Mouse (Mus musculus) intestine, embryonic 16.5 days (tissue): ENCODE measurements around the gene Tma16. TPM values are rescaled to one million over a fixed set of nuclear protein-coding genes. Genes with fewer than 3 reads are reported as not detected.

Source experiments
- ATAC-seq: fragments of 200-750 bp; cut with Nextera tagmentation; 2 replicates; pipeline ENCODE4 v1.8.0; 2017; ENCODE audit warnings: moderate TSS enrichment, moderate library complexity
- H3K27ac ChIP-seq: fragments of 300-500 bp; sonication (generic); 2 replicates; pipeline ENCODE4 v1.5.1; 2014; ENCODE audit warnings: mild to moderate bottlenecking, low read length
- H3K27me3 ChIP-seq: fragments of 300-500 bp; sonication (generic); replicated peaks from 2 replicates; pipeline ENCODE4 v1.6.1; 2014; ENCODE audit warnings: low read length, control low read depth, mixed read lengths; ENCODE audit not compliant: control insufficient read depth, insufficient read depth
- H3K36me3 ChIP-seq: fragments of 300-500 bp; sonication (generic); 2 replicates; pipeline ENCODE4 v1.6.1; 2014; ENCODE audit warnings: low read length, control low read depth; ENCODE audit not compliant: control insufficient read depth, insufficient read depth
- H3K4me1 ChIP-seq: fragments of 300-500 bp; sonication (generic); 2 replicates; pipeline ENCODE4 v1.6.1; 2014; ENCODE audit warnings: low read length, control low read depth, mixed read lengths; ENCODE audit not compliant: control insufficient read depth, insufficient read depth
- H3K4me2 ChIP-seq: fragments of 300-500 bp; sonication (generic); 2 replicates; pipeline ENCODE4 v1.6.1; 2014; ENCODE audit warnings: low read depth, low read length, control low read depth
- H3K4me3 ChIP-seq: fragments of 300-500 bp; sonication (generic); 2 replicates; pipeline ENCODE4 v1.5.1; 2014; ENCODE audit warnings: mild to moderate bottlenecking, low read length
- H3K9ac ChIP-seq: fragments of 300-500 bp; sonication (generic); 2 replicates; pipeline ENCODE4 v1.6.1; 2014; ENCODE audit warnings: low read depth, low read length
- H3K9me3 ChIP-seq: fragments of 300-500 bp; sonication (generic); 2 replicates; pipeline ENCODE4 v1.6.1; 2016; ENCODE audit warnings: low read length, control low read depth; ENCODE audit not compliant: control insufficient read depth
- WGBS: fragments of 180-500 bp; shearing (Covaris S2); extraction: QIAGEN DNeasy Blood & Tissue Kit; methylation state at CpG from one replicate; pipeline ENCODE4 v1.1.7; 2014; 5-methylcytosine and 5-hydroxymethylcytosine counted together
- polyA plus RNA-seq: library from polyadenylated mRNA; unstranded; fragments of >200 nt; fragmentation: Nextera tagmentation; extraction: Ambion mirVana; gene quantifications from 2 replicates; pipeline ENCODE4 v1.2.1, GENCODE M21; 2015

The Tma16 gene
- polyA plus RNA-seq, 1 experiment from 2014 or later = 11.3 TPM

DNA sequence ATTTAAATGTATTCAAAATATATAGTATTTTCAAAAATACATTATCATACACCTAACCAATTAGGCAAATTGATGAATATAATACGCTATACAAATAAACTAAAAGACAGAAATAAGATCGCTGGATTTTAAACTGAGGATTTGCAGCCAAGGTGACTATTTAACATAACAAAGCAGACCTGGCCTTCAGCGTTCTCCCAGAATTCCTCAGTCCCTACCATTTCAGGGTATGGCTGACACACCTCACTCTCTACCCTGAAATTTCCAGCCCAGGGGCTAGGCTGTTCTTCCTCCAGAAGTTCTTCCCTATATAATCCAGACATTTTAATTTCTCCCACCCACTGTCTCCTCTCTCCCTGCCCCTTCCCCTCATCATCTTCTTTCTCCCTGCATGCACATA, 2.2 kb upstream of the Tma16 start:
- no peaks in the 10 kb centered on the region for H3K9me3 ChIP-seq
- H3K27ac ChIP-seq = no peak overlapping the region
- no peak overlapping the region for H3K4me3 ChIP-seq
- no peaks in the 10 kb centered on the region; the same call in 1 of the 2 replicates for H3K4me1 ChIP-seq
- 56% methylated on average over 3 of the region's 3 CpGs for WGBS
- H3K4me2 ChIP-seq = no peak overlapping the region
- no peak overlapping the region for H3K9ac ChIP-seq
- no peaks in the 10 kb centered on the region for H3K36me3 ChIP-seq
- no peaks in the 10 kb centered on the region for H3K27me3 ChIP-seq
- ATAC-seq = no peak

DNA sequence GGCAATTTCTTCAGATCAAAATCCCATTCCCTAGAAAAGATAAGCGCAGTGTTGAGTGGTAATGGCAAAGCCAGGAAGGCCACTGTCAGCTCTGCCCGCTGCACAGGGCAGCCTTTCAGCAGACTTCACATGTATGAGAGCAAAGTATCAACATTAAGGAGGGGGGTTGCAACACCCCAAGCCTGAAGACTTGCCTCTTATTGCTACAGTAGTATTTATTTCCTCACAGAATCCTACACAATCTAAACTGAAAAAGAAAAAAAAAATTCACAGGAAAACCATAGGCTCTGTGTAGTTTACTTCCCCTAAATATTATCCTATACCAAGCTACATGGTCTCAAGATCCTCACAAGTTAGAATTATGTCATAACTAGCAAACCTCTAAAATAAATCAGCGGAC, 9.4 kb downstream of the Tma16 start:
- no peak overlapping the region for H3K4me2 ChIP-seq

DNA sequence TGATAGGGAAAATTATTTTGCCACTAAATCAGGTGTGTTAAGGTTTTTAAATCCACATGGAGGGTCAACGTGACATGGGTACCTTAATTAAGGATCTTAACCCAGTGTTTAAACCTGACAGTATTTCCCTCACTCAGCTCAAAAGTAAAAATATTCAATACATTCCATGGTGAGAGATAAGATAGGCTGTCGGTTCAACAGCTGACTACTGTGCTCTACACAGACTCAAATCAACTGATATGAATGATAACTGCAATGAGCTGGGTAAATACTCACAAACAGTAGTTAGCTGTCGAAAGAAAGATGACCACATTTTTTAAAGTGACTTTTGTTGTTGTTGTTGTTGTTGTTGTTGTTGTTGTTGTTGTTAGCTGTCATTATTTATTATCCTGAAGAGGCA, 16.5 kb downstream of the Tma16 start:
- H3K9me3 ChIP-seq = no peaks in the 10 kb centered on the region
- no peak overlapping the region for H3K27ac ChIP-seq
- H3K36me3 ChIP-seq = no peaks in the 10 kb centered on the region
- H3K4me2 ChIP-seq = no peak overlapping the region
- H3K4me3 ChIP-seq = no peak overlapping the region
- H3K9ac ChIP-seq = no peak overlapping the region
- WGBS = 73% methylated on average over 3 of the region's 3 CpGs
- H3K4me1 ChIP-seq = no peaks in the 10 kb centered on the region
- H3K27me3 ChIP-seq = no peaks in the 10 kb centered on the region
- ATAC-seq = no peak

More for the DNA sequence above, 9.4 kb downstream of the Tma16 start:
- peaks cover 9% of the 10 kb centered on the region; the same call in 1 of the 2 replicates for H3K36me3 ChIP-seq
- no peaks in the 10 kb centered on the region for H3K4me1 ChIP-seq
- ATAC-seq = no peak
- no peaks in the 10 kb centered on the region for H3K9me3 ChIP-seq
- no peak overlapping the region for H3K9ac ChIP-seq
- H3K27me3 ChIP-seq = no peaks in the 10 kb centered on the region
- WGBS = 96% methylated on average over 3 of the region's 3 CpGs
- no peak overlapping the region for H3K27ac ChIP-seq
- H3K4me3 ChIP-seq = no peak overlapping the region

DNA sequence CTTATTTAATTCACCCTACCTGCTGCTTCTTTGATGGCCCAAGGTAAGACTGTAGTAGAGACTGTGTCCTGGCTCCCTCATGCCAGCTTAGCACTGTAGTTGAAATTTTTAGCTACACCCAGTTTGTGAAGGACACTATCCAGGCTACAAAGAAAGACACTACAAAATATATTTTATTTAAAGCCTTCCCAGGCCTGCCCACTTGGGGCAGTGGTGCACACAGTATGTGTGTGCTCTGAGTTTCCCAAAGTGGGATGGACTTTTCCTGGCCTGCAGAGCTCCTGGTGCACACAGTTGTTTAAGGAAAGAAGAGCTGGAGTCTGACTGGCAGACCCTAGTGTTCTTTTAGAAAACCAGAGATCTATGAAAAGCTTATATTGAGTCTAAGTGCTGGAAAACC, 29.3 kb downstream of the Tma16 start:
- H3K4me2 ChIP-seq = no peak overlapping the region
- no peak overlapping the region for H3K4me3 ChIP-seq
- ATAC-seq = no peak
- H3K9ac ChIP-seq = no peak overlapping the region
- H3K9me3 ChIP-seq = no peaks in the 10 kb centered on the region
- no peaks in the 10 kb centered on the region for H3K4me1 ChIP-seq
- H3K36me3 ChIP-seq = no peaks in the 10 kb centered on the region
- H3K27me3 ChIP-seq = no peaks in the 10 kb centered on the region
- H3K27ac ChIP-seq = no peak overlapping the region

DNA sequence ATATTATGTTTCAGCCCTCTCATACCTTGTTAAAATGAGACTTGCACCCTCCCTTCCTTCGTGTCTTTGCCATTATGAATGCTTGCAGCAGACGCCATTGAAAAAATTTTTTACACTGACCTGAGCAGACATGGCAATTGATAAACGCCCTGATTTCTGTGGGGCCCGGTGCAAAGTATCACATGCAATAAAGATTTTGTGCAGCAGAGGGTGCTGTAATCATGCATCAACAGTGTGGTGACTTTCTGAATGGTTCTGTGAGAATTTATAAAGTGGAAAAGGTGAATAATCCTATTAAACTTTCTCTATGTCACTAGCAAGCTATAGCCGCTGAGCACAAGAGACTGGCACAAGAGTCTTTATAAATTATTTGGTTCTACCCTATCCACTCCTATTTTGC, 35.6 kb downstream of the Tma16 start:
- H3K36me3 ChIP-seq = no peaks in the 10 kb centered on the region
- H3K27ac ChIP-seq = no peak overlapping the region
- no peak overlapping the region for H3K4me2 ChIP-seq
- H3K9ac ChIP-seq = no peak overlapping the region
- ATAC-seq = no peak
- 17% methylated on average over 5 of the region's 5 CpGs for WGBS
- H3K4me3 ChIP-seq = no peak overlapping the region
- no peaks in the 10 kb centered on the region for H3K27me3 ChIP-seq
- no peaks in the 10 kb centered on the region for H3K9me3 ChIP-seq
- no peaks in the 10 kb centered on the region for H3K4me1 ChIP-seq

DNA sequence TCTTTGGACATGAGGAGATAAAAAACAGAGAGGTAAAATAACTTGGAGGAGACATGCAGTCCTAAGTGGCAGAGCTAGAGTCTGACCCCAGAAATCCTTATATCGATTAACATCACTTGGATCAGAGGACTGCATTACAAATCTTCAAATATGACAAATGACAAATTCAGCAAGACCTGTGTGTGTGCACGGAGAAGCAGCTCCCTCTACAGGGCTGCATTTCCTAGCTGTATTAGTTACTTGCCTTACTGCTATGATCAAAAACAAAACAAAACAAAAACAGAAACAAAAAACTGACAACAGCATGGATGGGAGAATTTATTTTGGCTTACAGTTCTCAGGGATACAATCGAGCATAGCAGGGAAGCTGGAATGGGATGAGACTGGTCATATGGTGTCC, 41.0 kb downstream of the Tma16 start:
- Histone ChIP-seq H3K27me3 (no peaks in the 10 kb centered on the region), H3K27ac (no peak overlapping the region), H3K36me3 (no peaks in the 10 kb centered on the region), H3K4me1 (no peaks in the 10 kb centered on the region), H3K9me3 (no peaks in the 10 kb centered on the region), H3K9ac (no peak overlapping the region), H3K4me2 (no peak overlapping the region), H3K4me3 (no peak overlapping the region)
- ATAC-seq = no peak
- WGBS = 72% methylated on average over 3 of the region's 3 CpGs

DNA sequence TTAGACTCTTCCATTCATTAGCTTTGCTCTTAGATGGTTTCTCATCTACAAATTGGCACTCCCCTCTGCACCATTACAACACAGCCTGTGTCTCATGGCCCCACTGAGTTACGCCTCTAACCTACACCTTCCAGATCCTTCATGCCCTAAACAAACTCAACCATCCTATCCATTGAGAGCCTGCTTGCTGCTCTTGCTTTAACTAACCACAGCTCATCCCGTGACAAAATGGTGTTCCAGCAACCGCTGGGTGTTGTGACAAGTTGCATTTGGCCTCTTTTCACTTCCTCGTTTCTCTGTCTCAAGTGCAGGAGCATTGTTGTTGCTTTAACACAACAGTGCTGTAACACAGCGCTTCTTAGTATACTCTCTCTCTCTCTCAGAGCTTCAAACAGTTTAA, 42.2 kb downstream of the Tma16 start:
- H3K27ac ChIP-seq = no peak overlapping the region
- no peak overlapping the region for H3K4me3 ChIP-seq
- no peak overlapping the region for H3K9ac ChIP-seq
- H3K4me1 ChIP-seq = no peaks in the 10 kb centered on the region
- WGBS = 73% methylated on average over 5 of the region's 5 CpGs
- no peaks in the 10 kb centered on the region for H3K27me3 ChIP-seq
- no peaks in the 10 kb centered on the region for H3K9me3 ChIP-seq
- H3K4me2 ChIP-seq = no peak overlapping the region
- no peaks in the 10 kb centered on the region for H3K36me3 ChIP-seq
- no peak for ATAC-seq

DNA sequence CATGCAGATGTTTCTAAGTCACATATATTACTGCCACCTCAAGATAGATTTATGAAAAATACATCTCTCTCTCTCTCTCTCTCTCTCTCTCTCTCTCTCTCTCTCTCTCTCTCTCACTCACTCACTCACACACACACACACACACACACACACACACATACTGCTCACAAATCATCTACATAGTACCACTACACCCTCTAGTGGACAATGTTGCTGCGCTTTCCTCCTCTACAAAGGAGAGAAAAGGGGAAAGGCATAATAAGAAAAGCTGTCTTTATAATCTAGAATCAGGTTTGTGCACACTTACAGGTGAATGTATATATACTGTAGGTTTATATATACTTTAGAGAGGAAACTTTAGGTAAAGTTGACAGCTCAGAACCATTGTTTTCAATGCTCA, 43.6 kb downstream of the Tma16 start:
- Histone ChIP-seq H3K4me2 (no peak overlapping the region), H3K36me3 (no peaks in the 10 kb centered on the region), H3K9ac (no peak overlapping the region), H3K4me3 (no peak overlapping the region), H3K27me3 (no peaks in the 10 kb centered on the region), H3K27ac (no peak overlapping the region), H3K4me1 (no peaks in the 10 kb centered on the region), H3K9me3 (no peaks in the 10 kb centered on the region)
- 39% methylated on average over 1 of the region's 1 CpGs for WGBS
- no peak for ATAC-seq

DNA sequence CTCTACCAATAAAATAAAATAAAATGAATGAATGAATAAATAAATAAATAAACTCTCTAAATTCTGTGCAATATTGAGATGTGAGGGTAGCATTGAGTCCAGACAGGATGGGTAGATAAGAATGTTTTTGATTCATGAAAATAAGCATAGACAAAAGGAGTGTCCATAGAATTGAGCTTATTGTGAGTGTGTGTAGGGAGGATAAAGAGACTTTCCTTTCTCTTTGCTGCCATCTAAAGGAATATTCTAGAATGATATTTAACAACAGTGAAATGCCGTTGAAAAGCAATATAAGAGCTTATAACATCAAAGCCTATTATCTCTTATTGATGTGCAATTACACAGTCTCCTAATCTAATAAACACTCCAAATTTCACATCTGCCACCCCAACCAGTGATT, 45.2 kb downstream of the Tma16 start:
- no peak for ATAC-seq

DNA sequence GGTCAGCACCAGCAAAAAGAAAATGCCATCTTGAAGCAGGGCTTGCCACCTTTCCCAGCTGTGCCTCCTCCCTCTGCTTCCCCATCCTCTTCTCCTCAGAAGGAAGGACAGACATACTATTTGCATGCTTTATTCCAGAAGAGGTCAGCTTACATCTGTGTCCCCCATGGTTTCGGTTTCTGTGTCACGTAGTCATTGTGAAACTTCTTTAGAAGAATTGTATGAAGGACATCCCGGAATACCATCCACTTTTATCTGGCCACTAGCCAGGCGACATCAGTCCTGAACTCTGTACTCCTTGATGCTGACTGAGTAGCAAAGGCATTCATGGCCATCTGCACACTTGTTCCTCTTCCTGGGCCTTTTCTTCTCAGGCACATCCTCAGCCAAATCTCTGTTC, 47.9 kb downstream of the Tma16 start:
- Histone ChIP-seq H3K27ac (no peak overlapping the region), H3K4me2 (no peak overlapping the region), H3K36me3 (no peaks in the 10 kb centered on the region), H3K27me3 (no peaks in the 10 kb centered on the region), H3K4me1 (no peaks in the 10 kb centered on the region), H3K9me3 (no peaks in the 10 kb centered on the region), H3K4me3 (no peak overlapping the region), H3K9ac (no peak overlapping the region)
- ATAC-seq = no peak
- WGBS = 79% methylated on average over 4 of the region's 4 CpGs

More for the DNA sequence above, 45.2 kb downstream of the Tma16 start:
- no peak overlapping the region for H3K4me2 ChIP-seq
- no peaks in the 10 kb centered on the region for H3K27me3 ChIP-seq
- no peaks in the 10 kb centered on the region for H3K4me1 ChIP-seq
- no peak overlapping the region for H3K9ac ChIP-seq
- H3K36me3 ChIP-seq = no peaks in the 10 kb centered on the region
- WGBS = 13% methylated on average over 1 of the region's 1 CpGs
- H3K27ac ChIP-seq = no peak overlapping the region
- H3K4me3 ChIP-seq = no peak overlapping the region
- H3K9me3 ChIP-seq = no peaks in the 10 kb centered on the region
